Mouse (Mus musculus): ENCODE data around the gene Strn3. TPM values are rescaled to one million over a fixed set of nuclear protein-coding genes. Genes with fewer than 3 reads are reported as not detected.

Strn3 gene
- polyA plus RNA-seq, 1 experiment from 2014 or later: 42.8 TPM

DNA sequence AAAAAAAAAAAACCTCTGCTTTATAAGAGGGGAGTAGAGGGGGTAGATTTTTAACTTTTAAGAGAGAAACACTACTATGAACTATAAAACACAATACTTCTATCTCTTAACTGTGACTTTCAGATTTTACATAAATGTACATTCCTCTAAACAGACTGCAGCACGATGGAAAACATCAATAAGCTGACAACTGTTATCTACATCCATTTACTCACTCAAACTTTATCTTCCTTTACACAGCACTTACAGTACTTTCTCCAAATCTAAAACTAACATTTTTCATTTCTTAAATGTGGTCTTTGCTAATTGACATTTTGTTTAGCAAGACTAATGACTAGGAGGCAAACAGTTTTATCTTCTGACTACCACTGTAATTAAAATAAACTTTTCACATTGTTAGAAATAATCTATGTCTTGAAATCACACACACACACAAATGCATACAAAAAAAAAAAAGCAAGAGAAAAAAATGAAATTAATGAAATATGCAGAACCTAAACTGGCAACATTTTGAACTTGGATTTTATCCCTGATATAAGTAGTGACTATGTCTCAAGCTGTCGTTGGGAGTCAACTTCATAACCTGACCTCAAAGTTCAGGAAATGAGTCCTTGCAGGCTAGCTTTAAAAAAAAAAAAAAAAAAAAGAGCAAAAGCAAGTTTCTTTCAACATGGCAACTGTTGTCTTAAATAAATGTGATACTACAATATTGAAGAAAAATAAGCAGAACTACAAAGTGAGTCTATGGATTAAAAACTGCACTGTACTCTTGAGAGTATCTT is 54.8 kb downstream of the Strn3 start:
- no peak for ATAC-seq
- H3K9me3 ChIP-seq (ENCODE audit: control insufficient read depth, low read length): no peaks in the 10 kb centered on the region
- H3K27me3 ChIP-seq (replicated peaks; ENCODE audit: control insufficient read depth, insufficient read depth, low read length): no peaks in the 10 kb centered on the region
- no peak overlapping the region for H3K9ac ChIP-seq (replicated peaks; ENCODE audit: low read depth, low read length)
- 85% methylated on average over 2 of the region's 2 CpGs for WGBS
- H3K36me3 ChIP-seq (ENCODE audit: control insufficient read depth, insufficient read depth): no peaks in the 10 kb centered on the region; the same call in 1 of the 2 replicates
- H3K4me2 ChIP-seq (ENCODE audit: low read length): no peak overlapping the region
- H3K27ac ChIP-seq (ENCODE audit: low read length): no peak overlapping the region
- no peaks in the 10 kb centered on the region for H3K4me1 ChIP-seq (replicated peaks; ENCODE audit: control insufficient read depth, insufficient read depth, low read length)
- H3K4me3 ChIP-seq (replicated peaks; ENCODE audit: low read length): no peak overlapping the region

DNA sequence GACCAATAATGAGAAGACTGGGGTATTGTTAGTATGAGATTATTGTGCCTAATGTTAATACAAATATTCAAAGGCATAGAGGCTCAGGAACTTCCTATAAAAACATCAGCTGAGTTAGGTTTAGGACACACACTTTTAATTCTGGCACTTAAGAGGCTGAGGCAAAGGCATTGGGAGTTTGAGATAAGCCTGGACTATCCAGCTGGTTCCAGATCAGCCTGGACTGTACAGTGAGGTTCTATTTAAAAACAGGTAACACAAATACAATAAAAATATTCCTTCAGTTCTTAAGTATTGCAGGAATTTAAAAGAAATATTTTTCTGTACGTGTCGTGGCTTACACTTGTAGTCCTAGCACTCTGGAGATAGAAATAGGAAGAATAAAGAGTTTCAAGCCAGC is 55.4 kb downstream of the Strn3 start:
- no peaks in the 10 kb centered on the region for H3K27me3 ChIP-seq (replicated peaks; ENCODE audit: control insufficient read depth, insufficient read depth, low read length)
- H3K4me1 ChIP-seq (replicated peaks; ENCODE audit: control insufficient read depth, insufficient read depth, low read length): no peaks in the 10 kb centered on the region
- H3K4me2 ChIP-seq (ENCODE audit: low read length): no peak overlapping the region
- no peak overlapping the region for H3K4me3 ChIP-seq (replicated peaks; ENCODE audit: low read length)
- 93% methylated on average over 2 of the region's 2 CpGs for WGBS
- no peaks in the 10 kb centered on the region; the same call in 1 of the 2 replicates for H3K36me3 ChIP-seq (ENCODE audit: control insufficient read depth, insufficient read depth)
- no peak overlapping the region for H3K27ac ChIP-seq (ENCODE audit: low read length)
- H3K9me3 ChIP-seq (ENCODE audit: control insufficient read depth, low read length): no peaks in the 10 kb centered on the region
- ATAC-seq: no peak
- no peak overlapping the region for H3K9ac ChIP-seq (replicated peaks; ENCODE audit: low read depth, low read length)

DNA sequence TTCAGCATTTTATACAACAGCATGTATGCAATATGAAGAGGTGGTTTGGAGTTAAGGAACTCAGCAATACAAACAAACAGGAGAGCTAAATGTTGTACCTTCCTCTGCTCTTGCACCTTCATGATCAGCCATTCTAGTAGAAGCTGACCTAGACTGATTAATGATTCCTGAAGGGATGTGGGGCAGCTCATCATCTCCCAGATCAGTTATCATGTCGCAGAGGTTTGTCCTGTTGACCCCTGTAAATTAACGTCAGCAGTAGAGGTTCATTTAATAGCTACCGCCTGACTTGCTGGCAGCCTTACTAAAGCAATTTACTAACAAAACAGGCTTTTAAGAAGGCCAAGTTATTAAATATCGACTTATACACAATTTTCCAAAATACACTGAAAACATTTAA is 58.2 kb downstream of the Strn3 start:
- H3K9me3 ChIP-seq (ENCODE audit: control insufficient read depth, low read length): no peaks in the 10 kb centered on the region
- no peaks in the 10 kb centered on the region for H3K4me1 ChIP-seq (replicated peaks; ENCODE audit: control insufficient read depth, insufficient read depth, low read length)
- H3K27me3 ChIP-seq (replicated peaks; ENCODE audit: control insufficient read depth, insufficient read depth, low read length): no peaks in the 10 kb centered on the region
- no peak overlapping the region for H3K4me3 ChIP-seq (replicated peaks; ENCODE audit: low read length)
- H3K36me3 ChIP-seq (ENCODE audit: control insufficient read depth, insufficient read depth): no peaks in the 10 kb centered on the region; the same call in 1 of the 2 replicates
- WGBS: 83% methylated on average over 4 of the region's 4 CpGs
- no peak overlapping the region for H3K9ac ChIP-seq (replicated peaks; ENCODE audit: low read depth, low read length)
- H3K4me2 ChIP-seq (ENCODE audit: low read length): no peak overlapping the region
- ATAC-seq: no peak
- no peak overlapping the region for H3K27ac ChIP-seq (ENCODE audit: low read length)

- peak; percentile 59; the same call in 1 of the 2 replicates for ATAC-seq
- no peak overlapping the region for H3K9ac ChIP-seq (replicated peaks; ENCODE audit: low read depth, low read length)
- no peaks in the 10 kb centered on the region for H3K27me3 ChIP-seq (replicated peaks; ENCODE audit: control insufficient read depth, insufficient read depth, low read length)
- no peak overlapping the region for H3K4me2 ChIP-seq (ENCODE audit: low read length)
- H3K9me3 ChIP-seq (ENCODE audit: control insufficient read depth, low read length): no peaks in the 10 kb centered on the region
- peaks cover 3% of the 10 kb centered on the region for H3K4me1 ChIP-seq (replicated peaks; ENCODE audit: control insufficient read depth, insufficient read depth, low read length)
- H3K4me3 ChIP-seq (replicated peaks; ENCODE audit: low read length): no peak overlapping the region
- peaks cover 5% of the 10 kb centered on the region; the same call in 1 of the 2 replicates for H3K36me3 ChIP-seq (ENCODE audit: control insufficient read depth, insufficient read depth)
- no peak overlapping the region for H3K27ac ChIP-seq (ENCODE audit: low read length)
Measured at GRCm38 (mm10) chr12:51623366-51623694, 68.4 kb downstream of the Strn3 start.

- no peak overlapping the region for H3K4me3 ChIP-seq (replicated peaks; ENCODE audit: low read length)
- no peak overlapping the region for H3K4me2 ChIP-seq (ENCODE audit: low read length)
- peaks cover 5% of the 10 kb centered on the region; the same call in 1 of the 2 replicates for H3K36me3 ChIP-seq (ENCODE audit: control insufficient read depth, insufficient read depth)
- no peaks in the 10 kb centered on the region for H3K9me3 ChIP-seq (ENCODE audit: control insufficient read depth, low read length)
- H3K4me1 ChIP-seq (replicated peaks; ENCODE audit: control insufficient read depth, insufficient read depth, low read length): peaks cover 3% of the 10 kb centered on the region
- ATAC-seq: peak; percentile 86
- H3K27ac ChIP-seq (ENCODE audit: low read length): no peak overlapping the region
- 62% methylated on average over 5 of the region's 5 CpGs for whole genome bisulfite sequencing
- H3K9ac ChIP-seq (replicated peaks; ENCODE audit: low read depth, low read length): no peak overlapping the region
- no peaks in the 10 kb centered on the region for H3K27me3 ChIP-seq (replicated peaks; ENCODE audit: control insufficient read depth, insufficient read depth, low read length)
Measured at GRCm38 (mm10) chr12:51622670-51623365, 68.9 kb downstream of the Strn3 start.

DNA sequence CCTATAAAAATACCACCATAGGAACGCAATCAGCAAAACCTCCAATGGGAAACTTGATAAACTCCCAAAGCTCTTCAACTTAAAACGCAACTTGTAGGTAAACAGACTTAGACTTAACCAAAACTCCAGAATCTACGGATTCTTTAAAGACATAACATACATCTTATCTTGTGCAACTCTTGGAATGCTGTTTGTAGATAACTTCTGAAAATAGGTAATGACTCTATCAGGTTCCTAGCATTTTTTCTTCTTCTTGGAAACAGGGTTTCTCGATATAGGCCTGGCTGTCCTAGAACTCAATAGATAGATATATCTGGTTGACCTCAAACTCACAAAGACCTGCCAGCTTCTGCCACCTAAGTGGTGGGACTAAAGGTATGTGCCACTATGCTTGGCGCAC is 70.5 kb downstream of the Strn3 start:
- H3K9ac ChIP-seq (replicated peaks; ENCODE audit: low read depth, low read length): no peak overlapping the region
- H3K36me3 ChIP-seq (ENCODE audit: control insufficient read depth, insufficient read depth): peaks cover 8% of the 10 kb centered on the region
- peaks cover 3% of the 10 kb centered on the region for H3K4me1 ChIP-seq (replicated peaks; ENCODE audit: control insufficient read depth, insufficient read depth, low read length)
- no peak overlapping the region for H3K27ac ChIP-seq (ENCODE audit: low read length)
- 90% methylated on average over 5 of the region's 5 CpGs for WGBS
- no peak overlapping the region for H3K4me2 ChIP-seq (ENCODE audit: low read length)
- no peaks in the 10 kb centered on the region for H3K9me3 ChIP-seq (ENCODE audit: control insufficient read depth, low read length)
- H3K27me3 ChIP-seq (replicated peaks; ENCODE audit: control insufficient read depth, insufficient read depth, low read length): no peaks in the 10 kb centered on the region
- ATAC-seq: no peak
- H3K4me3 ChIP-seq (replicated peaks; ENCODE audit: low read length): no peak overlapping the region

GRCm38 (mm10) chr12:51620572-51620971 is 71.1 kb downstream of the Strn3 start:
- no peak overlapping the region for H3K27ac ChIP-seq (ENCODE audit: low read length)

GRCm38 (mm10) chr12:51612361-51612760 is 79.3 kb downstream of the Strn3 start:
- no peak for ATAC-seq
- no peak overlapping the region for H3K4me3 ChIP-seq (replicated peaks; ENCODE audit: low read length)
- no peaks in the 10 kb centered on the region for H3K4me1 ChIP-seq (replicated peaks; ENCODE audit: control insufficient read depth, insufficient read depth, low read length)
- no peaks in the 10 kb centered on the region for H3K9me3 ChIP-seq (ENCODE audit: control insufficient read depth, low read length)
- H3K36me3 ChIP-seq (ENCODE audit: control insufficient read depth, insufficient read depth): peaks cover 25% of the 10 kb centered on the region
- no peak overlapping the region for H3K27ac ChIP-seq (ENCODE audit: low read length)
- H3K4me2 ChIP-seq (ENCODE audit: low read length): no peak overlapping the region
- 96% methylated on average over 5 of the region's 5 CpGs for WGBS
- H3K27me3 ChIP-seq (replicated peaks; ENCODE audit: control insufficient read depth, insufficient read depth, low read length): no peaks in the 10 kb centered on the region
- no peak overlapping the region for H3K9ac ChIP-seq (replicated peaks; ENCODE audit: low read depth, low read length)

More at GRCm38 (mm10) chr12:51620572-51620971, 71.1 kb downstream of the Strn3 start:
- H3K4me2 ChIP-seq (ENCODE audit: low read length): no peak overlapping the region
- no peak overlapping the region for H3K9ac ChIP-seq (replicated peaks; ENCODE audit: low read depth, low read length)
- ATAC-seq: no peak
- no peaks in the 10 kb centered on the region for H3K9me3 ChIP-seq (ENCODE audit: control insufficient read depth, low read length)
- no peaks in the 10 kb centered on the region for H3K27me3 ChIP-seq (replicated peaks; ENCODE audit: control insufficient read depth, insufficient read depth, low read length)
- peaks cover 3% of the 10 kb centered on the region for H3K4me1 ChIP-seq (replicated peaks; ENCODE audit: control insufficient read depth, insufficient read depth, low read length)
- peaks cover 11% of the 10 kb centered on the region for H3K36me3 ChIP-seq (ENCODE audit: control insufficient read depth, insufficient read depth)
- H3K4me3 ChIP-seq (replicated peaks; ENCODE audit: low read length): no peak overlapping the region

- no peaks in the 10 kb centered on the region for H3K9me3 ChIP-seq (ENCODE audit: control insufficient read depth, low read length)
- 83% methylated on average over 4 of the region's 4 CpGs for WGBS
- H3K4me1 ChIP-seq (replicated peaks; ENCODE audit: control insufficient read depth, insufficient read depth, low read length): no peaks in the 10 kb centered on the region
- H3K9ac ChIP-seq (replicated peaks; ENCODE audit: low read depth, low read length): no peak overlapping the region
- H3K4me2 ChIP-seq (ENCODE audit: low read length): no peak overlapping the region
- ATAC-seq: no peak
- no peaks in the 10 kb centered on the region for H3K27me3 ChIP-seq (replicated peaks; ENCODE audit: control insufficient read depth, insufficient read depth, low read length)
- no peak overlapping the region for H3K4me3 ChIP-seq (replicated peaks; ENCODE audit: low read length)
- H3K27ac ChIP-seq (ENCODE audit: low read length): no peak overlapping the region
- H3K36me3 ChIP-seq (ENCODE audit: control insufficient read depth, insufficient read depth): peaks cover 23% of the 10 kb centered on the region
Measured at GRCm38 (mm10) chr12:51606138-51606537, 85.6 kb downstream of the Strn3 start.

Data from forebrain, embryonic 16.5 days (tissue).